Mouse (Mus musculus): ENCODE measurements around the gene Slc28a1.

DNA sequence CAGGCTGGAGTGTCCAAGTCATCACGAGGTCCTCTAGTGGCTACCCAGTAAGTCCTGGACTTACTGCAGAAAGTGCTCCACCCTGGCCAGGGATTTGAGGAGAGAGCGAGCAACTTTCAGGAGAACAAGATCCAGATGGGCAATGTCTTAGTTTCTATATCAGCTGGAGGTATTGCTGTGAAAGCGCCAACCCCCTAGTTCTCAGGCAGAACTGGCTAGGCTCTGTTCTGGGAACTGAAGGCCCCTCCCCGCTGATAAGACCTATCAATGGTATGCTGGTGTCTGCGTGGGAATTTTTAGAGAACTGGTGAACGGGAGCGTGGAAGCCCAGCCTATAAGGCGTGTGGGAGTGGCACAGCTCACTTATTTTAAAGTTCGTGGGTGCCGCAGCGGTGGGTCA, 35.2 kb downstream of the Slc28a1 start:
- TF ChIP-seq TCF3 (IDR thresholded peaks at IDR 0.05; ENCODE audit: insufficient read length, low read depth) (no peak), TCF12 (IDR thresholded peaks at IDR 0.05; ENCODE audit: insufficient read depth, poor library complexity, severe bottlenecking) (no peak), POLR2A (IDR thresholded peaks at IDR 0.05; ENCODE audit: insufficient read length, low read depth) (no peak)

All from myocyte (in vitro differentiated cells).